Mouse (Mus musculus): ENCODE measurements at regions not wholly inside any gene's neighbourhood (a gene's known extent, or its start where the extent isn't known, plus 50 kb on each side); places are given as distances from the start of the nearest gene placed in this dataset.
"Not testable (repeated sequence)": the region's sequence is repeated elsewhere in the genome, so short reads cannot be mapped to it uniquely, and the experiment has no call there.

DNA sequence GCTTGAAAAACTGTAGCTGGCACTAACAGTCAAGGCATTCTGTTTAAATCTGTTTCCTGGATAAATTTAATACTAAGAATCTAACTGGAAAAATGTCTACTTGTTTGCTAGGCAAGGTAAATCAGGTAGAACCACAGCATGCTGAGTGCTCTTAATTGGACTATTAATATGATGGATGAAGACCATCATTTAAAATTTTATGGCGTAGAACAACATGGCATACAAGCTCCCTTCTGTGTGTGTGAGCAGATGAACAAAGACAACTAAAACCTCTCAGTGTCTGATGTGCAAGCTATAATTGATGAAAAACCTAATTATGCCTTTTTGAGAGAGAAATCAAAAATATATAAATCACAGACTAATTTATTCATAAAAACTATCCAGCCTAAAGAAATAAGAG, 705.7 kb upstream of the Cobl start:
- DNase-seq (ENCODE audit: low spot score in 2 of 2): no peak

DNA sequence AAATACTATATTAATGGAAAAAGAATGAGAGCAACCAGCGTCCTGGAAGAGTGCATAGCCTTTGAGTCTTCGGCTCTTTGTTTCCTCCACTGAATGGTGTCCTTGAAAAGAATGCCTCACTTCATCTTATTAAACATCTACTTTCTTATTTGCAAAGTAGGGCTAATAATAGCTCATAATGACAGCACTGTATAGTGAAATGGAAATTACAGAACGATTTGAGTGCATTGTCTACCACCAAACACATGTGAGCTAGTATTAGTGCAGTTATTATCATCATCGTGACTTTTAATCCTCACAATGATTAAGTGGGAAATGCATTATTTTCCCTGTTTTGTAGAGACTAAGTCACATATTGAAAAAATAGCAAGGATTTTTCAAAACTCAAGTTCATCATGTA, 687.1 kb upstream of the Cobl start:
- DNase-seq (ENCODE audit: low spot score in 2 of 2): no peak

- not testable (repeated sequence) for DNase-seq (ENCODE audit: low spot score in 2 of 2)
Measured at GRCm38 (mm10) chr11:13142721-13143120, 678.0 kb upstream of the Cobl start.

- no peak for DNase-seq (ENCODE audit: low spot score in 2 of 2)
Measured at GRCm38 (mm10) chr11:13126808-13127207, 662.0 kb upstream of the Cobl start.

- DNase-seq (ENCODE audit: low spot score in 2 of 2): peak in 1 of 2 experiments; percentile 15
Measured at GRCm38 (mm10) chr11:13112486-13112885, 647.7 kb upstream of the Cobl start.

Data from heart, adult 9 months (tissue).